Mouse (Mus musculus) kidney, adult 8-10 months (tissue): ENCODE results near the gene Tnfrsf22.
"Not testable (repeated sequence)": the region's sequence is repeated elsewhere in the genome, so short reads cannot be mapped to it uniquely, and the experiment has no call there.

Experiments used
- DNase-seq, 2 experiments: peaks; one replicate each; pipeline ENCODE4 v3.0.0; 2022

Gene Tnfrsf22

DNA sequence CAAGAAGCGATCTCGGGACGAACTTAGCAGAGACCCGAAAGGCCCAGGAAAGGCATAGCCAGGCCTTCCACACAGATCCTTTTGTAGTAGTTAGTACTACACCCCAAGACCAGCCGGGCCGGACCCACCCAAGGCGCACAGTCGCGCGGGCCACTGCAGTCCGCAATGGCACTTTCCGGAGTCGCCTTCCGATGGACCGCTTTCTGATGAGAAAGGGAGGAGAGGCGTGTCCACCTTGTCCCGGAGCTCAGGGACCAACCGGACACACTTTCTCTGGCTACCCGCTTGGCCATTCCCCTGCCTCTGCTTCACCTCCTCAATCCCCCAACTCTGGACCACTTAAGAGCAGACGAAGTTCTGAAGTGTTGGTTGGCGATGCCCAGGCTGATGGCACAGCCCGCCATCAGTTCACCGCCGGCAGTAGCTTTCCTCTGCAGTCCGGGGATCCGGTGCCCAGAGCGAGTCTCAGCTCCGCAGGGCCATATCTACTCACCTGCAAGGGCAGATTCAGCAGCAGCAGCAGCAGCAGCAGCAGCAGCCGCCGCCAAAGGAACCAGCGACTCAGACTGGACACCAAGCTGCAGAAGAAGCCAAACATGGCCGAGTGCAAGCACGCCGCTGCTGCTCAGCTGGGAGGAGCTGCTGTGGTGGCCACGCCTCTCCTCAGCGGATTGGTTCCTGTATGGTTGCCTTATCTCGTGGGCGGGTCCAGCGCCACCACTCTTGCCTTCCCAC lies at the start of gene Tnfrsf22:
Gene Tnfrsf22, minus strand, starts transcription at position 628 of the 735 bp plus-strand sequence.
- peak; percentile 74 to 81 for DNase-seq

DNA sequence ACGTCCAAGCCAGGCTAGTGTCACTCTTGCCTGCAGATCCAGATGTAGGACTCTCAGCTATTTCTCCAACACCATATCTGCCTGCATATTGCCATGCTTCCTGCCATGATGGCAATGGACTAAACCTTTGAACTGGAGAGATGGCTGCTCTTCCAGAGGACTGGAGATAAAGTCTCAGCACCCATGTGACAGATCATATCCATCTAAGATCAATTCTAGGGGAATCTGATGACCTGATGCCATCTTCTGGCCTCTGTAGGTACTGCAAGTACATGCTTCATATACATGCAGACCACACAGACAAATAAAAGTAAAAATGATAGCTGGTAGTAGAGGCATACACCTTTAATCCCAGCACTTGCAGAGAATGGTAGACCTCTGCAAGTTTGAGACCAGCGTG lies 46.7 kb upstream of the Tnfrsf22 start:
- peak in 1 of 2 experiments; percentile 54 for DNase-seq

DNA sequence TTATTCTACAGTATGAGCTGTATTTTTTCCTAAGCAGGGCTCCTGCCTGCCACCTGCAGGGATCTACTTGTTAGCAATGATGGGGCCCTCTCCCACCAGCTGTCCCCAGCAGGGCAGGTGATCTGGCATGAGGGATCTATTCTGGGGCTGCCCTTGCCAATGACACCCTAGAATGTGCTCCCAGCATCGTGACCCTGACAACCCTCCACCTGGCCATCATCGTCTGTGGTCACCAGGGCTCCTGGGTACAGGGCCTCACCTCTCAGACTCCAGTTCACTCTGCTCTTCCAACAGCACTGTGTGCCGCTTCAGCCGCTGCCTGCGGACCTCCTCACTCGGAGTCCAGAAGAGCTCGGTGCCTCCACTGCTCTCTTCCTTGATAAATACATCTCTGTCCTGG lies 45.1 kb upstream of the Tnfrsf22 start:
- no peak for DNase-seq

DNA sequence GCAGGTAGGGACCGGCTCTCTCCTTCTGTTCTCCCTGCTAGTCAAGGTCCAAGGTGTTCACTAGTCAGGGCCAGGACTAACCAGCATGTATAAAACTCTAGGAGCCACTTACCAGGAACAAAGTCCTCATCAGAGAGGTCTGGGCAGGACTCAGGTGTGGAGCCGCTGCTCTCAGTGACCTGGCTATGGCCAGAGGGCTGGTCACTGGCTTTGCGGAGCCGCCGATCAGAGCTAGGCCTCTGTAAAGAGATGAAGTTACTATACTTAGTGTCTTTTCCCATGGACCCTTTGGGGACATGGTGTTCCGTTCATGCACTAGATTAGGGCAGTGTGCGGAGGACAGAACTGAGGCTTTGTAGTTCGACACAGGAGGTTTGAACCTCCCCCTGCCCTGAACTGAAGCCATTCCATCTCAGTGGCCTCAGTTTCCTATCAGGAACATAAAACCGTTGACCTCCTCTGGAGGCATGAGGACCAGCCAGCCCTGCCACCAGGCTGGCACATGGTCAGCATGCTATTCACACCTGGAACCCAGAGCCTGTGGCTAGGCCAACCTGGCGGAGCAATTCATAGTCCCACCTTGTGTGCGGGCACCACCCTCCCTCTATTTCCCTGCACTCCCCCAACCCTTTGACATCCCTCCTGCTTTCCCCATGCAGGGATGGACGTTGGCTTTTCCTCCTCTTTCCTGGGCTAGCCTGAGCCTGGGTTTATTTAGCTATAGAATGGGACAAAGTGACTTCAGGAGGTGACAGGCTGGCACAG lies 43.5 kb upstream of the Tnfrsf22 start:
- no peak for DNase-seq

DNA sequence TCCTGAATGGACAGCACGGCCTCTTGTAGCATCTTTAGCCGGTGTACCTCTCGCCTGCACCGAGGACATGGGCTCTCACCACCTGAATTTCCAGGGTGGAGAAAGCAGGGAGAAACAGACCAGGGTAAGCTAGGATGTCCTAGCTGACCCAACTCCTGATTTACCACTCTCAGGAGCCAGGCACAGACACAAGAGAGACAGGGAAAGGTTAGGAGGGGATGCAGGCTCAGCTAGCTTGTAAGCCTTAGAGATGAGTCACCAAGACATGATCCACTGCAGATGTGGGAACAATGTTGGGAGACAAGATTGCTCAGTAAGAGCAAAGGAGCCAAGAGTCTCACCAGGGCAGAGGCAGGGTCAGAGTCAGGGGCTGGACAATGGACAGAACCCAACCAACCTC lies 42.4 kb upstream of the Tnfrsf22 start:
- DNase-seq = no peak

DNA sequence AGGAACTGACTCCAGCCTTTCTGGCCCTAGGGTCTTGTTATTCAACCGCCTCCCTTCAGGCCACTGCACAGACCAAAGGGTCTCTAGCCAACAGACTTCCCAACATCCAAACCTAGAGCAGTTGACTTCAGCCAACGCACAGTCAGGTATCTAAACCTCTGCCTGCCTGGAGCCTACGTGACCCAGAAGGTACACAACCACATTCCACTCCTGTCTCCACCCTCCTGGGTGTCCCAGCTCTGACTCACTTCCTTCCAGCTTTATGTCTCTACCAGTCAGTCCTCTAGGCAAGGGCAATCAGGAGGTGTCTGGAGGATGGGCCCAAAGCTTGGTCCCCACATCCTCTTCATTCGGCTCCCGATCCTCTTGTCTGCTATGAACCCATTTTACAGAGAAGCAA lies 41.7 kb upstream of the Tnfrsf22 start:
- DNase-seq = no peak

DNA sequence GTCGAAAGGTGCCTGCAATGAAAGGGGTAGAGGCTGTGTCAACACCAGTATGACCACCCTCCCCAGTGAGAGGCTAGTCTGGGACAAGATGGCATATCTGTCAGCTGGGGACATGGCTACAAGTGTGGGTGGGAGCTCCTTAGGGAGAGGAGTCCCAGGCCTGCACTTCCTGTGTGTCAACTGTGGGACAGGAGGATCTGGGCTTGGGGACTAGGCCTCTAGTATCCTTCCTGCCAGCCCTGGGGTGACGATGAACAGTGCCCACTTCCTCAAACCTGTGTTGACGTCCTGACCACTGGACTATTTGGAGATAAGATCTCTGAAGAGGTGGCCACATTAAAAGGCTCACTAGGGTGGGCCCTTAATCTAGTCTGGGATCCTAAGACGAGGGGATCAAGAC lies 40.5 kb upstream of the Tnfrsf22 start:
- no peak for DNase-seq

DNA sequence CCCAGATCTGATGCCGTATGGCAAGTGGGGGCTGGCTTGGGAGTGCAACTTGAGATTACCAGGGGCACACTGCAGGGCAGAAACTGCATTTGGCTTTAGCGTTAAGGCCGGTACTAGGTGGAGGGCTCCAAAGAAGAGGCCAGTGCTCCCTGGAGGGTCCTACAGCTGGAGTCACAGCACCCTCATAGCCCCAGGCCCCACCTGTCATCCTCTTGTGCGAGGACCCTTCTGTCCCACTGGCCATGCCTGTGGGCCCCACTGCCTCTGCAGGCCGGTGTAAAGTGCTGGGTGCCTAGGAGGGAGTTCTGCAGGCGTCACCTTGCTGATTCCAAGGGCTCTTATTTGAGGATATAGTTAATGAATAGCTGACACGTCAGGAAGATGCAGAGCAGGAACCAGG lies 40.0 kb upstream of the Tnfrsf22 start:
- no peak for DNase-seq

DNA sequence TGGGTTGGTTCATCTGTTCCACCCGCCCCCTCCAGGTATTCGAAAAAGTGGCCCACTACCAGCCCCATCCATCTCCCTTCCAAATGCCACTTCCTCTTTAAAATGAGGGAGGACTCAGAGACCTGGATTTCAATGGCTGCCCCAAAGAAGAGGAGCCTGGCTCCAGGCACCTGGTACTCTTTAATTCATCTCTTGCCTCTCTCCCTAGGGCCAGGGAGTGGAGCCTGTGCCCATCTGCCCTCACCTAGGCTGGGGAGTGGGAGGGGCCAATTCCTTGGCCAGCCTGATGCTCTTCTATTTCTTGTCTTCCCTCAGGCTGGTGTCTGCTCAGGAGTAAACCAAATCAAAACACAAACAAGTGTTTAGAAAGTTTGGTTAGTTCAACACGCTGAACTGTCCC lies 37.2 kb upstream of the Tnfrsf22 start:
- not testable (repeated sequence) for DNase-seq

DNA sequence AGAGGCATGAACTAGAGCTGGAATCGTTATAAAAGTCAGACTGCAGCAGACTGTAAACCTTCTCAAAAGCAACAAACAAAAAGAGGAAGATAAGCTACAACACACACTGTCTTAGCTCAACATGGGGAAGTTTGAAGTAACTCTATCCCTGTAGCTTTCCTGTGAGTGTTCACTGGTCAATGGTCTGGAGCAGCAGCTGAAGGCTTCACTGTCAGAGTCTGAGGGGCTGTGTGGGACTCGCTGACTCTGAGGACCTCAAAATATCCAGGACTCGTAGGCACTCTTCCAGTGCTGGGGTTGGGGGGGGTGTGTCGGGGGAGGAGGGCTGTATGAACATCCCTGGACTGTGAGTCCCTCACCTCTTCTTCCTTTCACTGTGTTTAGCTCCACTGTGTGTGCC lies 36.7 kb upstream of the Tnfrsf22 start:
- not testable (repeated sequence) for DNase-seq

DNA sequence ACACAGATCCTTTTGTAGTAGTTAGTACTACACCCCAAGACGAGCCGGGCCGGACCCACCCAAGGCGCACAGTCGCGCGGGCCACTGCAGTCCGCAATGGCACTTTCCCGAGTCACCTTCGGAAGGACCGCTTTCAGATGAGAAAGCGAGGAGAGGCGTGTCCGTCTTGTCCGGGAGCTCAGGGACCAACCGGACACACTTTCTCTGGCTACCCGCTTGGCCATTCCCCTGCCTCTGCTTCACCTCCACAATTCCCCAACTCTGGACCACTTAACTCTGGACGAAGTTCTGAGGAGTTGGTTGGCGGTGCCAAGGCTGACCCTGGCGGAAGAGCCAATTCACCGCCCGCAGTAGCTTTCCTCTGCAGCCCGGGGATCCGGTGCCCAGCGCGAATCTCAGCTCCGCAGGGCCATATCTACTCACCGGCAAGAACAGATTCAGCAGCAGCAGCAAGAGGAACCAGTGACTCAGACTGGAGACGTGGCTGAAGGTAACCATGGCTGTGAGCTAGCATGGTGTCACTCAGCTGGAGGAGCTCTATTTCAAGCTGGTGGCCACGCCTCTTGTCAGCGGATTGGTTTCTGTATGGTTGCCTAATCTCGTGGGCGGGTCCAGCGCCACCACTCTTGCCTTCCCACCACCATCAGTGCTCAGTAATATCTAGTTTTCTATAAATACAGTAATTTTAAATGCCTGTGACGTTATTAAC lies 36.1 kb upstream of the Tnfrsf22 start, which contains the start of gene Tnfrsf23:
Gene Tnfrsf23, minus strand, starts transcription at position 514 of the 709 bp plus-strand sequence.
- DNase-seq = peak; percentile 62 to 75

DNA sequence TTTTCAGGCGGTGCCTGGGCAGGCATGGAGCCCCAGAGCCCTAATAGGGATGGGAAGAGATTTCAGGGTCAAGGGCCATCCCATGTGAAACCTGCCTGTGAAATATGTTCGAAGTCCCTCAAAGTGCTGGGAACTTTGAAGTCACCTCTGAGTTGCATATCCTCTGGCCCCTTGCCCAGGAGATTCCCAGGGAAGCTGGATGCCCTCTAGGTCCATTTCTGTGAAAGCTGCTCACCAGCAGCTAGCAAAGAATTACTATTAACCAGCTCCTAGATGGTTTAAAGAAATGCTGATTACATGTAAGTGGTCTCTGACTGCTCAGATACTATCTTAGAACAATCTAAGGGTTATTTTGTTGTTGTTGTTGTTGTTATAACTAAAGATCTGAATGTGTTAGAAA lies 35.1 kb upstream of the Tnfrsf22 start:
- peak in 1 of 2 experiments; percentile 21 for DNase-seq

DNA sequence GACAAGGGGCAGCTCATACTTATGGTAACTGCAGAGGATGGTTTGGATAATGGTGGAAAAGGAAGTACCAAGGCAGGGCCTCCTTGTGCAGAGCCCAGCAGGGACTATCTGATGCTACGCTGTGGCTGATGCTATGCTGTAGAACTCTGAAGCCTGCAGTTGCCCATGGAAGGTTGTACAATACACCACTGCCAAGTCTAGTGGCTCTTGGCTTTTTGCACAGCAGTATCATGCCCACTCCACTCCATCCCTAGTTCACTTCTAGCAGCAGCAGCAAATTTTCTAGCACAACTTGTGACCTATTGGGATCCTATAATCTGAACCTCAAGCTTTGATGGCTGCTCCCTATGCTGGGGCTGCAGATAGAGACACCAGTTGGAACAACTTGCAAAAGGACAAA lies 32.1 kb upstream of the Tnfrsf22 start:
- no peak for DNase-seq

DNA sequence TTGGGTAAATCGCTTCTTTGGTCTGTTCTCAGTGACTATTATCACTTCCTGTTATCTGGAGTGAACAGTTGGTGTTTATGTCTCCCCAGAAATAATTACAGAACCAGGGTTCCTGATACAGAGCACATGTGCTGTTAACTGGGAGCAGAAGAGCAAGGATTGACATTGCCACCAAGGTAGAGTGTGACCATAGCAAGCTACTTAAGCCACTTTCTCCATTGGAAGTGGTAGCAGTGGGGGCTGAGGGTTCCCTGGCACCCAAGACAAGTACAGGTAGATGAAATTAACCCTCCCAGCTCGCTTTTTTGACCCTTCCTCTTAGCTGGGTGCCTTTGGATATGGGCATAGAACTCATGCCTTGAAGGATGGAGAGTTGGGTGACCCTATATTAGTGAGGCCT lies 31.4 kb upstream of the Tnfrsf22 start:
- DNase-seq = not testable (repeated sequence)

DNA sequence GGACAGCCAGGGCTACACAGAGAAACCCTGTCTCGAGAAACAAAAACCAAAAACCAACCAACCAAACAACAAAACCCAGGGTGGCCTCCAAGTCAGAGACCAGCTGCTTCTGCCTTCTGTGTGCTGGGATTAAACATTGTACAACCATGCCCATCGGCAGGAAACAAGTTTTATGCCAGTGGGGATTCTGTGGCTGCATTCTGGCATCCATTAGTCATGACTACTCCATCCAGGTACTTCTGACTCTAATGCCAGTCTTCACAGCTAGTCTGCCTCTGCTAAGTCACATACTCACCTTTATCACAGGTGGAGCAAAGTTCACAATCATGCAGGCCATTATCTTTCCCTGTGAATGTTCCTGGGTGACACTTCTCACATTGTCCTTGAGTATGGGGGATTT lies 30.2 kb upstream of the Tnfrsf22 start:
- DNase-seq = peak in 1 of 2 experiments; percentile 0

DNA sequence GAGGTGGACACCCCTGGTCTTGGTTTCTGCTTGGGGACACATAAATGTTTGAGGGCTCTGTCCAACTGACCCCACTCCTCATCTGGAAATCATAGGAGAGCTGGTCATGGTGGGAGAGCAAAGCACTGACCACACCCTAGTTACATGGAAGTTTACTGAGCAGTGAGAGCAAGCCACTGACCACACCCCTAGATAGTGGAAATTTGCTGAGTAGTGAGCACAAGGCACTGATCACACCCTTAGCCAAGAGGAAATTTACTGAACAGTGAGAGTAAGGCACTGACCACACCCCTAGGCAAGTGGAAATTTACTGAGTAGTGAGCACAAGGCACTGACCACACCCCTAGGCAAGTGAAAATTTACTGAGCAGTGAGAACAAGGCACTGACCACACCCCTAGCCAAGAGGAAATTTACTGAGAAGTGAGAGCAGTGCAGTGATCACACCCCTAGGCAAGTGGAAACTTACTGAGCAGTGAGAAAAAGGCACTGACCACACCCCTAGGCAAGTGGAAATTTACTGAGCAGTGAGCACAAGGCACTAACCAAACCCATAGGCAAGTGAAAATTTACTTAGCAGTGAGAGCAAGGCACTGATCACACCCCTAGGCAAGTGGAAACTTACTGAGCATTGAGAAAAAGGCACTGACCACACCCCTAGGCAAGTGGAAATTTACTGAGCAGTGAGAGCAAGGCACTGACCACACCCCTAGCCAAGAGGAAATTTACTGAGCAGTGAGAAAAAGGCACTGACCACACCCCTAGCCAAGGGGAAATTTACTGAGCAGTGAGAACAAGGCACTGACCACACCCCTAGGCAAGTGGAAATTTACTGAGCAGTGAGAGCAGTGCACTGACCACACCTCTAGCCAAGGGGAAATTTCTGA lies 17.2 kb upstream of the Tnfrsf22 start:
- DNase-seq = no peak

DNA sequence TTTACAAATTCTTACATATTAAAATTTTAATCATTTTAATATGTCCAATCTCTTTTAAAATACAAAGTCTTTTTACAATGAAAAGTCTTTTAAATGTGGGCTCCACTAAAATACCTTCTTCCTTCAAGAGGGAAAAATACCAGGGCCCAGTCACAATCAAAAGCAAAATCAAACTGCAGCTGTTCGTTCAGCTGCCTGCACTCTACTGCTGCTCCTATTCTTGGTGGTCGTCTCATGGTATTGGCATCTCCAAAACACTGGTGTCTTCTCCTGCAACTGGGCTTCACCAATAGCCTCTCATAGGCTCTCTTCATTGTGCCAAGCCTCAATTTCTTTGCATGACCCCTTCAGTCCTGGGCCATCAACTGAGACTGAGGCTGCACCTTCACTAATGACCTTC lies 14.0 kb upstream of the Tnfrsf22 start:
- DNase-seq = no peak

DNA sequence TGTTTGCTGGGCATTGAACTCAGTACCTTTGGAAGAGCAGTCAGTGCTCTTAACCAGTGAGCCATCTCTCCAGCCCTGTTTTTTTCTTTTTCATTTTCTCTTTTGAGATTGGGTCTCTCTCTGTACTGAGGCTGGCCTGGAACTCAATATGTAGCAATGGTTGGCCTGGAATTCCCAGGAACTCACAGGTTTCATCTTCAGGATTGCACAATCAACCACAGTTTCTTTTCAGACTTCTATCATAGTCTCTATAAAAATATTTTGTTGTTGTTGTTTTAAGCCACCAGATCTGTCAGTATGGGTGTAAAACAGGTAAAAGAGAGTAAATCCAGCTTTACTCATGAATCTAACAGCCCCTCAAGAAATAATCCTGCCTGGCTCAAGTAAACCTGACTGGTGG lies 11.3 kb upstream of the Tnfrsf22 start:
- DNase-seq = no peak

DNA sequence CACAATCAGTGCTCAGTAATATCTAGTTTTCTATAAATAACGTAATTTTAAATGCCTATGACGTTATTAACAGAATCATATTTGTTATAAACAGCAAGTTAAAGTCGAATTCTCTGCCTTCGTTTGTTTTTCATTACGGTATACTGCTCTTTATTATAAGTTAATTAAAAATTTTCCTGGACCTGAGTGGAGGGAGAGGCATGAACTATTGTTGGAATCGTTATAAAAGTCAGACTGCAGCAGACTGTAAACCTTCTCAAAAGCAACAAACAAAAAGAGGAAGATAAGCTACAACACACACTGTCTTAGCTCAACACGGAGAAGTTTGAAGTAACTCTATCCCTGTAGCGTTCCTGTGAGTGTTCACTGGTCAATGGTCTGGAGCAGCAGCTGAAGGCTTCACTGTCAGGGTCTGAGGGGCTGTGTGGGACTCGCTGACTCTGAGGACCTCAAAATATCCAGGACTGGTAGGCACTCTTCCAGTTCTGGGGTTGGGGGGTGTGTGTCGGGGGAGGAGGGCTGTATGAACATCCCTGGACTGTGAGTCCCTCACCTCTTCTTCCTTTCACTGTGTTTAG lies 397 bp upstream of the Tnfrsf22 start:
- DNase-seq = not testable (repeated sequence)

DNA sequence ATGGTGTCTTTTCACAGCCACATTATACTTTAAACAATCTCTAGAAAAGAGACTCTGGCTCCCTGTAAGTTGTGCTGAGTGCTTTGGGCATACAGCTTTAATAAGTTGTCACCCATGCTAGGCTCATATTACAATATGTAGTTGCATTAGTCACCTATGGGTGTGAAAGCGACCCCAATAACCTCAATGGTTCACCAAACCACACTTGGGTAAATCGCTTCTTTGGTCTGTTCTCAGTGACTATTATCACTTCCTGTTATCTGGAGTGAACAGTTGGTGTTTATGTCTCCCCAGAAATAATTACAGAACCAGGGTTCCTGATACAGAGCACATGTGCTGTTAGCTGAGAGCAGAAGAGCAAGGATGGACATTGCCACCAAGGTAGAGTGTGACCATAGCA lies 5.5 kb downstream of the Tnfrsf22 start:
- DNase-seq = not testable (repeated sequence)

DNA sequence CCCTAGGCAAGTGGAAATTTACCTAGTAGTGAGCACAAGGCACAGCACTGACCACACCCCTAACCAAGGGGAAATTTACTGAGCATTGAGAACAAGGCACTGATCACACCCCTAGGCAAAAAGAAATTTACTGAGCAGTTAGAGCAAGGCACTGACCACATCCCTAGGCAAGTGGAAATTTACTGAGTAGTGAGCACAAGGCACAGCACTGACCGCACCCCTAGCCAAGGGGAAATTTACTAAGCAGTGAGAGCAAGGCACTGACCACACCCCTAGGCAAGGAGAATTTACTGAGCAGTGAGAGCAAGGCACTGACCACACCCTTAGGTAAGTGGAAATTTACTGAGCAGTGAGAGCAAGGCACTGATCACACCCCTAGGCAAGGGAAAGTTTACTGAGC lies 12.8 kb downstream of the Tnfrsf22 start:
- no peak for DNase-seq

DNA sequence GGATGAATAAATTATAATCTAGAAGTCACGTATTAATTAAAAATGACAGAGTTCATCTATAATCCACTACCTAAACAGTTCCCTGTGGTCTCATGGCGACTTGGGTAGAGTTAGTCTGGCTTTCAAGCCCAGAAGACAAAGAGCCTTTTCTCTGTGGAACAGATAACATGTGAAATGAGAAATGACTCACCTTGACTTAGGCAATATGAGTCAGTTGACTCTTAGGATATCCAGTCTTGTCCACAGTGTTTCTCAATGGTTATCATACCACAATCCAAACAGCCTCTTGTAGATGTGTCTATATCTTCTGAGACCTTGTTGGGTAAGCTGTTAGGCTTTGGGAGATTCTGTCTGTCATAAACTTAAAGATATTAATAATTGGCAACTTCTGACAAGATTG lies 18.0 kb downstream of the Tnfrsf22 start:
- no peak for DNase-seq
